Mouse (Mus musculus): Measurements from ENCODE around the gene Adarb1.

DNA sequence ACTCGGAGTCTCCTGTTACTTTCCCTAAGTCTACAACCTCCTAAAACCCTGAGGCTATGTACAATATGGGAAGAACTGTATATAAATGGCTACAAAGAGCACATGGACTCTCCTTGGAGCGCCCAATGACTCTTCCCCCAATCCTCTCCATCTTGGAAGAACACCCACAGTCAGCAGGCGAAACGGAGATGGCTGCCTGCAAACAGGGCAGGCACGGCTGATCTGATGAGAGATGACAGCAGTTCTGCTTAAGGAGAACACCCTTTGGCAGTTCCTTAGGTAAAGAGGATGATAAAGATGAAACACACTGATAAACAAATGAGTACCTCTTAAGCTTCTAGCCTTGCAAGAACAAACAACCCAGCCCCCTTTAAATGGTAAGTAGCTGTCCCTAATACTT lies 43.7 kb downstream of the Adarb1 start:
- TF ChIP-seq CTCF (IDR thresholded peaks at IDR 0.05; ENCODE audit: control insufficient read depth, insufficient read depth, insufficient replicate concordance, low read depth, low read length): no peak
- TF ChIP-seq POLR2A (IDR thresholded peaks at IDR 0.05; ENCODE audit: control insufficient read depth, low read depth, low read length): no peak

Measured in testis, adult 2 months (tissue).